Mouse (Mus musculus) limb, embryonic 13.5 days (tissue): ENCODE data around the gene Slirp. TPM values are rescaled to one million over a fixed set of nuclear protein-coding genes. Genes with fewer than 3 reads are reported as not detected.
"Not testable (repeated sequence)": the region's sequence is repeated elsewhere in the genome, so short reads cannot be mapped to it uniquely, and the experiment has no call there.

Source experiments
- ATAC-seq: fragments of 200-750 bp; cut with Nextera tagmentation; 2 replicates; pipeline ENCODE4 v1.8.0; 2017; ENCODE audit warnings: low read depth, moderate number of reproducible peaks, moderate TSS enrichment; ENCODE audit not compliant: low FRiP score
- H3K27ac ChIP-seq: fragments of 300-500 bp; sonication (generic); 2 replicates; pipeline ENCODE4 v1.5.1; 2015; ENCODE audit warnings: inconsistent platforms, mild to moderate bottlenecking, moderate library complexity
- H3K27me3 ChIP-seq: fragments of 300-500 bp; sonication (generic); 2 replicates; pipeline ENCODE4 v1.6.1; 2015; ENCODE audit warnings: mild to moderate bottlenecking, inconsistent platforms
- H3K36me3 ChIP-seq: fragments of 300-500 bp; sonication (generic); 2 replicates; pipeline ENCODE4 v1.6.1; 2015; ENCODE audit warnings: inconsistent platforms, mild to moderate bottlenecking, moderate library complexity
- H3K4me1 ChIP-seq: fragments of 300-500 bp; sonication (generic); 2 replicates; pipeline ENCODE4 v1.6.1; 2015; ENCODE audit warnings: inconsistent platforms
- H3K4me2 ChIP-seq: fragments of 300-500 bp; sonication (generic); replicated peaks from 2 replicates; pipeline ENCODE4 v1.6.1; 2015; ENCODE audit warnings: inconsistent platforms, mild to moderate bottlenecking, moderate library complexity
- H3K4me3 ChIP-seq: fragments of 300-500 bp; sonication (generic); 2 replicates; pipeline ENCODE4 v1.5.1; 2015; ENCODE audit warnings: moderate library complexity, mild to moderate bottlenecking, inconsistent platforms
- H3K9ac ChIP-seq: fragments of 300-500 bp; sonication (generic); 2 replicates; pipeline ENCODE4 v1.6.1; 2015; ENCODE audit warnings: mild to moderate bottlenecking, inconsistent platforms
- H3K9me3 ChIP-seq: fragments of 300-500 bp; sonication (generic); 2 replicates; pipeline ENCODE4 v1.6.1; 2016; ENCODE audit warnings: inconsistent platforms
- WGBS: fragments of 180-500 bp; shearing (Covaris S2); methylation state at CpG from one replicate; pipeline ENCODE4 v1.1.7; 2015; 5-methylcytosine and 5-hydroxymethylcytosine counted together
- polyA plus RNA-seq: library from polyadenylated mRNA; unstranded; fragments of >200 nt; fragmentation: Nextera tagmentation; extraction: Ambion mirVana; gene quantifications from 2 replicates; pipeline ENCODE4 v1.2.1, GENCODE M21; 2015

The Slirp gene
- polyA plus RNA-seq, 1 experiment from 2014 or later, result 339 TPM

- peaks cover 45% of the 10 kb centered on the region for H3K36me3 ChIP-seq
- peak overlapping the region; percentile 88 for H3K27ac ChIP-seq
- H3K4me1 ChIP-seq, result peaks cover 19% of the 10 kb centered on the region
- H3K27me3 ChIP-seq, result no peaks in the 10 kb centered on the region
- peak; percentile 81 for ATAC-seq
- no peaks in the 10 kb centered on the region for H3K9me3 ChIP-seq
- peak overlapping the region; percentile 72 for H3K4me2 ChIP-seq
- H3K4me3 ChIP-seq, result peak overlapping the region; percentile 80
- 0% methylated on average over 33 of the region's 33 CpGs for WGBS
- peak overlapping the region; percentile 95 for H3K9ac ChIP-seq
Observed at GRCm38 (mm10) chr12:87443115-87443699, 489 bp upstream of the Slirp start.

GRCm38 (mm10) chr12:87444211-87444610 lies 515 bp downstream of the Slirp start:
- WGBS, result 4% methylated on average over 16 of the region's 16 CpGs
- Histone ChIP-seq H3K9me3 (no peaks in the 10 kb centered on the region), H3K36me3 (peaks cover 46% of the 10 kb centered on the region), H3K27ac (no peak overlapping the region), H3K4me1 (peaks cover 19% of the 10 kb centered on the region), H3K4me3 (peak overlapping the region; percentile 80), H3K9ac (peak overlapping the region; percentile 95), H3K4me2 (peak overlapping the region; percentile 72), H3K27me3 (no peaks in the 10 kb centered on the region)
- 0 out of 2 replicates have a peak, but pooled peaks have one; percentile 26 for ATAC-seq

DNA sequence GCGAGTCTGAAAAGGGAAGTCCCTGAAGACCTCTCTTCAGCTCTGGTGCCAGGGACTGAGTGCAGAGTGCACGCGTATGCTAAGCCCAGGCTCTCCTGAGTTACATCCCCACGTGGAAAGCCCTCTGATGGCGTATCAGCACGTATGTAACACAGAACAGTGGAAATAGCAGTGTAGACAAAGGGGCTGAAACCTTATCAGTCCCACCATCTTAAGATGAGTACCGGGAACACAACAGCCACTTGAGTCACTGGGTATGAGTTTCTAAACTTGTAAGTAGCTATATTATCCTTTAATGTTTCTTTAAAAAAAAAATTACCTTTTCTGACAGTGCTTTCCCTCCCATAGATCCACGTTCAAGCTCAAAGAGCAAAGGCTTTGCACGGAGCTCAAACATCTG lies 5.8 kb downstream of the Slirp start:
- Histone ChIP-seq H3K4me2 (no peak overlapping the region), H3K27ac (no peak overlapping the region), H3K4me1 (peaks cover 8% of the 10 kb centered on the region; the same call in 1 of the 2 replicates), H3K4me3 (no peak overlapping the region), H3K27me3 (no peaks in the 10 kb centered on the region), H3K36me3 (peaks cover 75% of the 10 kb centered on the region), H3K9me3 (no peaks in the 10 kb centered on the region), H3K9ac (no peak overlapping the region)
- WGBS, result 90% methylated on average over 9 of the region's 9 CpGs
- ATAC-seq, result no peak

- H3K4me2 ChIP-seq, result no peak overlapping the region
- no peaks in the 10 kb centered on the region for H3K9me3 ChIP-seq
- no peak overlapping the region for H3K27ac ChIP-seq
- H3K36me3 ChIP-seq, result peaks cover 76% of the 10 kb centered on the region
- H3K27me3 ChIP-seq, result no peaks in the 10 kb centered on the region
- H3K9ac ChIP-seq, result no peak overlapping the region
- H3K4me1 ChIP-seq, result no peaks in the 10 kb centered on the region
- ATAC-seq, result no peak
- WGBS, result 92% methylated on average over 6 of the region's 6 CpGs
- no peak overlapping the region for H3K4me3 ChIP-seq
Observed at GRCm38 (mm10) chr12:87464678-87465297, 21.1 kb downstream of the Slirp start.

- Histone ChIP-seq H3K9me3 (no peaks in the 10 kb centered on the region), H3K4me3 (peak overlapping the region; percentile 80), H3K27me3 (no peaks in the 10 kb centered on the region), H3K4me1 (peaks cover 11% of the 10 kb centered on the region), H3K36me3 (peaks cover 27% of the 10 kb centered on the region), H3K27ac (no peak overlapping the region), H3K4me2 (peak overlapping the region; percentile 68), H3K9ac (peak overlapping the region; percentile 88)
- no peak for ATAC-seq
- 42% methylated on average over 7 of the region's 7 CpGs for WGBS
Observed at GRCm38 (mm10) chr12:87470263-87471136, 26.8 kb downstream of the Slirp start.

DNA sequence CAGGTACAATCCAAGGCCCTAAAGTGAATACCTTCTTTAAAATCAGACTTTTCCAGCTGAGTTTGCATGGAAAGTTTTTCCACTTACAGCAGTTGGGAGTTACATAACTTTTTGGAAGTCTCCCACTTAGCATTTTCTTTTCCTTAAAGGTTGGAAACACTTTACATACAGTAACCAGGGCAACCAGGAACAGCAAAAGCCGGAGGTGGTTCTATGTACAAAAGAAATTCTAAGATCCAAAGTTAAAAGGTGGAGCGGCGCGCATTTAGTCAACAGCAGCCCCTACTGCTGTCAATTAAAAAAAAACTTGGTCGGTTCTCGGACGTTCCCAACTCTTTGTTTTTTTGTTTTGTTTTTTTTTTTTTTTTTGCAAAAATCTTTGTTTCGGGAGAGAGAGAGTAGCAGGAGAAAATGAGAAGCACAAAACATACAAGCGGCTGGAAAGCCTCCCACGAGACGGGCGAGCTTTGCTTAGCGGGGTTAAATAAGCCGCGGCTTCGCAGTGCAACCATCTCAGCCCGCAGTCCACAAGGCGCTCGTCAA lies 27.8 kb downstream of the Slirp start:
- Histone ChIP-seq H3K9ac (peak overlapping the region; percentile 88), H3K27ac (peak overlapping the region; percentile 90), H3K4me3 (peak overlapping the region; percentile 80), H3K27me3 (no peaks in the 10 kb centered on the region), H3K36me3 (peaks cover 22% of the 10 kb centered on the region), H3K4me2 (peak overlapping the region; percentile 68), H3K4me1 (peaks cover 11% of the 10 kb centered on the region), H3K9me3 (no peaks in the 10 kb centered on the region)
- ATAC-seq, result no peak
- WGBS, result under 1% methylated on average over 19 of the region's 19 CpGs

DNA sequence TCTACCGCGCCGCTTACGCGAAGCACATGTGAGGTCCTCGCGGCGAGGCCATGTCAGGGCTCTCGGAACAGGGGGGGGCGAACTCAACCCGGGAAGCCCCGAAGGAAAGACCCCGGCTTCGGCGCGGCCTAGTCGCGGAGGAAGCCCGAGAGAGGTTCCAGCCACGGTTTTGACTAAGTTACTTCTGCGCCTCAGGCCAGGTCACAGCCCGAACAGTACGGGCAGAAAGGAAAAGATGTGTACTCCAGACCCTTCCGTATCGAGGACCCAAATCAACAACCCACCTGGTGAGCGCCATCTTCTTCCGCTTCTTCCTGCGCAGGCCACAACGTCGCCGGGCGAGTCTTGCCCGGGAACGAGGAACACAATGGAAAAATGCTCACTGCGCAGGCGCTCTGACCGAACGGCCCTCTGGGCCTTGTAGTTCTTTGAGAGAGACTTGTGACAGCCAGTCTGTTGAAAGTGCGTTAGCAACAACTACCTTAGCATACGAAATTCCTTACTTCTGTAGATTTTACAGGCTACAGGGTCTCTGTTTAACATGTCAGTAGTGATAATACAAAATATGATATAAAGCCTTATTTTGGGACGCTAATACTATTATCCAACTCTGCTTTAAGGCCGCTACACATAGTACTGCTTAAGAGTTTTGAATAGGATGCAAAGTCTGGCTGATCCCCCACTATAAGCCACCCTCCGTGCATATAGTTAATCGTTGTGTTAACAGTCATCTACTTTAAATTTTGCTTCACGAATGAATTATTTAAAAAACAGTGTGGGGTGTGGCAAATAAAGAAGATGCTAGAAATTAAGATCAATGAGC lies 28.5 kb downstream of the Slirp start, which contains the start of gene Snw1:
Snw1 (minus strand) TSS at position 311 of the 823 bp plus-strand sequence.
- H3K4me3 ChIP-seq, result peak within 1 kb of the TSS; percentile 80

GRCm38 (mm10) chr12:87474756-87475155 lies 31.1 kb downstream of the Slirp start:
- no peak for ATAC-seq
- Histone ChIP-seq H3K4me1 (peaks cover 11% of the 10 kb centered on the region), H3K27me3 (no peaks in the 10 kb centered on the region), H3K27ac (no peak overlapping the region), H3K9ac (no peak overlapping the region), H3K9me3 (no peaks in the 10 kb centered on the region), H3K36me3 (peaks cover 3% of the 10 kb centered on the region; the same call in 1 of the 2 replicates), H3K4me3 (no peak overlapping the region), H3K4me2 (no peak overlapping the region)
- WGBS, result 79% methylated on average over 3 of the region's 3 CpGs

More for the DNA sequence above, 28.5 kb downstream of the Slirp start, which contains the start of gene Snw1:
- H3K9me3 ChIP-seq, result no peaks in the 10 kb centered on the region
- H3K4me1 ChIP-seq, result peaks cover 11% of the 10 kb centered on the region
- whole genome bisulfite sequencing, result 3% methylated on average over 45 of the region's 45 CpGs
- peak; percentile 96 for ATAC-seq
- peak within 1 kb of the TSS; percentile 68 for H3K4me2 ChIP-seq
- no peaks in the 10 kb centered on the region for H3K27me3 ChIP-seq
- H3K36me3 ChIP-seq, result peaks cover 15% of the 10 kb centered on the region
- H3K9ac ChIP-seq, result peak within 1 kb of the TSS; percentile 88
- peak within 1 kb of the TSS; percentile 90 for H3K27ac ChIP-seq

- H3K4me3 ChIP-seq, ATAC-seq, H3K9me3 ChIP-seq, H3K27me3 ChIP-seq, H3K27ac ChIP-seq, H3K9ac ChIP-seq, H3K36me3 ChIP-seq, H3K4me2 ChIP-seq, H3K4me1 ChIP-seq: not testable (repeated sequence)
- 83% methylated on average over 5 of the region's 5 CpGs for WGBS
Observed at GRCm38 (mm10) chr12:87482482-87482881, 38.8 kb downstream of the Slirp start.

DNA sequence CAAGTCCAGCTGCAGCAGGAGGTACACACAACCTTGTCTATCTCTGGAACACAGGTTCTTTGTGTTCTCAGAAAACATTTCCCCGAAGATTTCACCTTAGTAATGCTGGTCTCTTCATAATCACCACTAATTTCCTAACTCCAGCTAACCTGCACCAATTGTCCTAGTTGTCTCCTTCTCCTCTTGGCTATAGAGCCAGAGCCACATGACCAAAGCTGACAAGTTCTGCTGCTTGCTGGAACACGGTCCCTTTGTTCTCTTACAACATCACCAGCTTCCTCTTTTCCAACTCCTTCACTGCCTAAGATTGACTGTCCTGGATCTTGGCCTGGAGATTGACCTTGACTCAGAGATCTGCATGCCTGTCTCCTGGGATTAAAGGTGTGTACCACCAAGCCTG lies 45.0 kb downstream of the Slirp start:
- not testable (repeated sequence) for H3K4me3 ChIP-seq, ATAC-seq, H3K4me1 ChIP-seq, H3K27me3 ChIP-seq, H3K36me3 ChIP-seq, H3K9me3 ChIP-seq, H3K9ac ChIP-seq, H3K27ac ChIP-seq, H3K4me2 ChIP-seq
- 78% methylated on average over 2 of the region's 2 CpGs for WGBS

DNA sequence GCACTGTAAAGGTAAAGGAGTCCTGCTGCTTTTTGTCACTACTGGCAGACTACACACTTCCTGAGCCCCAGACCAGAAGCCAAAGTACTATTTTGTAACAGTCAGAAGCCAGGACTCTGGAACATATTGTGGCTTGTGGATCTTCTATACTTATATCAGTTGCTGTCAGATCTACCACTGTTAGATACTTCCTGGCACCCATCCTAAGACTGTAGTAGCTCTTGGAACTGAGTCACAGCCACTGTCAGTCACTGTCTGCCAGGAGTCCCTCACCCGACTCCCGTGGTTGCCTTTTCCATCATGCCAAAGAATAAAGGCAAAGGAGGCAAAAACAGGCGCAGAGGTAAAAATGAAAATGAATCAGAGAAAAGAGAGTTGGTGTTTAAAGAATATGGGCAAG lies 50.7 kb downstream of the Slirp start, which contains the start of gene Gm5788:
Gm5788 (plus strand) TSS at position 301 of the 400 bp plus-strand sequence.
- not testable (repeated sequence) for H3K27me3 ChIP-seq, H3K9me3 ChIP-seq, H3K4me1 ChIP-seq, H3K4me2 ChIP-seq, H3K27ac ChIP-seq, H3K9ac ChIP-seq, ATAC-seq, H3K36me3 ChIP-seq, H3K4me3 ChIP-seq
- WGBS, result 87% methylated on average over 3 of the region's 3 CpGs
